Mouse (Mus musculus) effector memory CD4-positive, alpha-beta T cell, adult 5 months (primary cell): Measurements from ENCODE around the gene Apba3. TPM values are rescaled to one million over a fixed set of nuclear protein-coding genes. Genes with fewer than 3 reads are reported as not detected.

Source experiments
- polyA plus RNA-seq: library from polyadenylated mRNA; unstranded; fragments of 100-300 nt; shearing (Covaris generic); gene quantifications from one replicate; pipeline ENCODE4 v1.2.1, GENCODE M21; 2017

Gene Apba3
- 40.4 TPM for polyA plus RNA-seq

GRCm38 (mm10) chr10:81266211-81267105 lies at the start of gene Apba3, which contains the start of gene Mrpl54:
Gene Apba3, plus strand, starts transcription at chr10:81266960.
Gene Mrpl54, minus strand, starts transcription at chr10:81266934.

GRCm38 (mm10) chr10:81230438-81231332 lies 36.1 kb upstream of the Apba3 start, which contains the start of gene Atcay:
Gene Atcay, minus strand, starts transcription at chr10:81230833.

GRCm38 (mm10) chr10:81232580-81233225 lies 34.1 kb upstream of the Apba3 start, which contains the start of gene Zfr2:
Gene Zfr2, plus strand, starts transcription at chr10:81233155.

GRCm38 (mm10) chr10:81252424-81253419 lies 14.0 kb upstream of the Apba3 start, which contains the start of gene Matk:
Gene Matk, plus strand, starts transcription at chr10:81252935.

GRCm38 (mm10) chr10:81291511-81292104 lies 24.8 kb downstream of the Apba3 start, which contains the start of gene Tjp3:
Gene Tjp3, minus strand, starts transcription at chr10:81291581.

GRCm38 (mm10) chr10:81292554-81293333 lies 26.0 kb downstream of the Apba3 start, which contains the start of gene Pip5k1c:
Gene Pip5k1c, plus strand, starts transcription at chr10:81292963.

DNA sequence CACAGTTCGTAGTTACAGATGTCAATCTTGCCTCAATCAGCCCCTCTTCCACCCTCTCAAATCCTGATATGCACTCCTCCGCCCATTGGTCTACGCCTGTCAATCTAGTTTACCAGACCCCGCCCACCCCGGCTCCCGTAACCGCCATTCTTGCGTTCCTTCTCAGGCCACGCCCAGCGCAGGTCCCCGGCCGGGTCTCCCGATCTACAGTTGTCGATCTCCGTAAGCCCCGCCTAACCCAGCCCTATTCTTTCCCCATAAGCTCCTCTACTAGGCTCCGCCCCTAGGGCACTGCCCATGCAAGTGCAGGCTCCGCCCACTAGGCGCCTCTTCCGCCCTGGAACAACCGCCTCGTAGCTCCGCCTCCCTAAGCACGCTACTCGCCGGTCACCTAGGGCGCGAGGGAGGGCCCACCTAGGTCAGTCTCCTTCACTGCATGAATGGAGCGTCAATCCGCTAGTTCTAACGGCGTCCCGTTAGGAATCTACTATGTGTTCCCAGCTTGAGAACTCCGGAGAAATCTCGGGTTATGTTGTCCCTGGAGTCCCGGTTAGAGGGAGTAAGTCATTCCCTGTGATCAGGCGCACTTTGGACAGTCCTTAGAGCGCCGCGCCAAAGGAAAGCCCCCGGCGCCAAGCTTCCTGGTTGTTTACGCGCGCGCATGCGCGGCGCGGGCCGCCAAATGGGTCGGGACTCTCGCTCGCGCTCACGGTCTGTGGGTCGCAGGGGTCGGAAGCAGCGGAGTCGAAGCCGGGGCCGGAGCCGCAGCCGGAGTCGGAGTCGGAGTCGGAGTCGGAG lies 54.0 kb downstream of the Apba3 start, which contains the start of gene Cactin:
Cactin (plus strand) TSS at position 554 of the 798 bp plus-strand sequence.

Other genes with a start within 250 kb of the Apba3 start
- gene Diras1, start 241.3 kb upstream of the Apba3 start, polyA plus RNA-seq: not detected
- gene Slc39a3, start 229.5 kb upstream of the Apba3 start, polyA plus RNA-seq: 9.4 TPM
- 64.8 TPM for gene Sgta, start 206.8 kb upstream of the Apba3 start, polyA plus RNA-seq
- 6.2 TPM for gene Thop1, start 196.9 kb upstream of the Apba3 start, polyA plus RNA-seq
- not detected for gene Creb3l3, start 168.1 kb upstream of the Apba3 start, polyA plus RNA-seq
- 147 TPM for gene Map2k2, start 161.0 kb upstream of the Apba3 start, polyA plus RNA-seq
- 74.9 TPM for gene Zbtb7a, start 131.7 kb upstream of the Apba3 start, polyA plus RNA-seq
- 39.4 TPM for gene Pias4, start 99.0 kb upstream of the Apba3 start, polyA plus RNA-seq
- 872 TPM for gene Eef2, start 90.3 kb upstream of the Apba3 start, polyA plus RNA-seq
- 90.2 TPM for gene Dapk3, start 84.0 kb upstream of the Apba3 start, polyA plus RNA-seq
- 0.70 TPM for gene 4930442H23Rik, start 83.1 kb upstream of the Apba3 start, polyA plus RNA-seq
- 0.21 TPM for gene Nmrk2, start 64.9 kb upstream of the Apba3 start, polyA plus RNA-seq
- gene Atcay, start 36.1 kb upstream of the Apba3 start, polyA plus RNA-seq: 5.9 TPM
- 5.5 TPM for gene Zfr2, start 33.8 kb upstream of the Apba3 start, polyA plus RNA-seq
- 59.6 TPM for gene Matk, start 14.0 kb upstream of the Apba3 start, polyA plus RNA-seq
- gene Mrpl54, start within 50 bp of the Apba3 start, polyA plus RNA-seq: 146 TPM
- gene Tjp3, start 24.6 kb downstream of the Apba3 start, polyA plus RNA-seq: 10.0 TPM
- gene Pip5k1c, start 26.0 kb downstream of the Apba3 start, polyA plus RNA-seq: 81.0 TPM
- 42.4 TPM for gene Cactin, start 54.1 kb downstream of the Apba3 start, polyA plus RNA-seq
- 14.6 TPM for gene Tbxa2r, start 61.8 kb downstream of the Apba3 start, polyA plus RNA-seq
- gene Gipc3, start 76.3 kb downstream of the Apba3 start, polyA plus RNA-seq: not detected
- gene Hmg20b, start 83.5 kb downstream of the Apba3 start, polyA plus RNA-seq: 27.3 TPM
- 3.1 TPM for gene Mfsd12, start 90.5 kb downstream of the Apba3 start, polyA plus RNA-seq
- gene 4930404N11Rik, start 98.9 kb downstream of the Apba3 start, polyA plus RNA-seq: not detected
- 46.9 TPM for gene Fzr1, start 111.6 kb downstream of the Apba3 start, polyA plus RNA-seq
- gene Dohh, start 117.5 kb downstream of the Apba3 start, polyA plus RNA-seq: 41.2 TPM
- gene Gm48551, start 117.5 kb downstream of the Apba3 start, polyA plus RNA-seq: 1.6 TPM
- gene Gm48552, start 122.0 kb downstream of the Apba3 start, polyA plus RNA-seq: 1.6 TPM
- 1.1 TPM for gene Smim24, start 126.1 kb downstream of the Apba3 start, polyA plus RNA-seq
- gene Nfic, start 188.7 kb downstream of the Apba3 start, polyA plus RNA-seq: 17.9 TPM
- not detected for gene Celf5, start 215.7 kb downstream of the Apba3 start, polyA plus RNA-seq
- 104 TPM for gene Ncln, start 229.4 kb downstream of the Apba3 start, polyA plus RNA-seq
- gene S1pr4, start 233.2 kb downstream of the Apba3 start, polyA plus RNA-seq: 64.0 TPM